In genomic region chr11:46262854-46263253, GRCm38 (mm10) we compare ENCODE assay signal across 23 mouse cellular contexts. TPM values are rescaled to one million over a fixed set of nuclear protein-coding genes. Genes with fewer than 3 reads are reported as not detected.
"Had no signal": no experiment of that assay in that cellular context is flagged by ENCODE, and none has a peak within 500 bp of the region (broad histone marks: within the 10 kb centered on the region; RNA-seq: fewer than 3 reads in every experiment).

No protein-coding gene starts in this region.

- H3K4me3 ChIP-seq: lung, embryonic 15.5 days; midbrain, embryonic 13.5 days; midbrain, embryonic 15.5 days; neural tube, embryonic 13.5 days; neural tube, embryonic 15.5 days had no signal

- H3K4me2 ChIP-seq: lung, embryonic 15.5 days; midbrain, embryonic 13.5 days; midbrain, embryonic 15.5 days; neural tube, embryonic 13.5 days; neural tube, embryonic 15.5 days had no signal

- DNase-seq: liver, postnatal 0 days; lung, adult 2 months; lung, postnatal 14 days; lung, postnatal 36 days; retina, postnatal 1 day; right cerebral cortex, adult 18-20 months; right cerebral cortex, postnatal 25 days; right cerebral cortex, postnatal 4 days; spleen, adult 18-20 months; thymus, adult 2 months; thymus, postnatal 25 days; thymus, postnatal 4 days had no signal

- H3K9me3 ChIP-seq: lung, embryonic 15.5 days; midbrain, embryonic 13.5 days; midbrain, embryonic 15.5 days; neural tube, embryonic 13.5 days; neural tube, embryonic 15.5 days had no signal

- H3K27me3 ChIP-seq: lung, embryonic 15.5 days; megakaryocyte, embryonic 14.5 days; midbrain, embryonic 13.5 days; midbrain, embryonic 15.5 days; neural tube, embryonic 13.5 days; neural tube, embryonic 15.5 days had no signal

- H3K27ac ChIP-seq: lung, embryonic 15.5 days; macrophage; midbrain, embryonic 13.5 days; midbrain, embryonic 15.5 days; neural tube, embryonic 13.5 days; neural tube, embryonic 15.5 days had no signal

- H3K4me1 ChIP-seq: lung, embryonic 15.5 days; megakaryocyte, embryonic 14.5 days; midbrain, embryonic 13.5 days; midbrain, embryonic 15.5 days; neural tube, embryonic 13.5 days; neural tube, embryonic 15.5 days had no signal

- H3K36me3 ChIP-seq: lung, embryonic 15.5 days had no signal

- ATAC-seq: liver, postnatal 0 days; lung, postnatal 0 days; midbrain, embryonic 13.5 days; midbrain, embryonic 15.5 days had no signal

- H3K9ac ChIP-seq: liver, postnatal 0 days; lung, embryonic 15.5 days; midbrain, embryonic 13.5 days; midbrain, embryonic 15.5 days; neural tube, embryonic 13.5 days; neural tube, embryonic 15.5 days had no signal

RNA-seq across cellular contexts. Expression of gene Fndc9, which starts 27.5 kb away (rescaled TPM):
- total RNA-seq: megakaryocyte progenitor cell, adult 5-6 weeks; monocyte, adult 5-6 weeks had no signal
- polyA plus RNA-seq: lung, postnatal 0 days; macrophage; small intestine, adult 2 months had no signal
